Mouse (Mus musculus): Measurements from ENCODE around the gene Mast4.
A peak's percentile ranks its signal among the peaks of the same experiment; 100 is the strongest.

Gene Mast4

GRCm38 (mm10) chr13:103059995-103060652 is 274.2 kb downstream of the Mast4 start:
- DNase-seq (ENCODE audit: low read depth, low spot score), result no peak

GRCm38 (mm10) chr13:103056451-103056850 is 277.8 kb downstream of the Mast4 start:
- no peak for DNase-seq (ENCODE audit: low read depth, low spot score)

DNA sequence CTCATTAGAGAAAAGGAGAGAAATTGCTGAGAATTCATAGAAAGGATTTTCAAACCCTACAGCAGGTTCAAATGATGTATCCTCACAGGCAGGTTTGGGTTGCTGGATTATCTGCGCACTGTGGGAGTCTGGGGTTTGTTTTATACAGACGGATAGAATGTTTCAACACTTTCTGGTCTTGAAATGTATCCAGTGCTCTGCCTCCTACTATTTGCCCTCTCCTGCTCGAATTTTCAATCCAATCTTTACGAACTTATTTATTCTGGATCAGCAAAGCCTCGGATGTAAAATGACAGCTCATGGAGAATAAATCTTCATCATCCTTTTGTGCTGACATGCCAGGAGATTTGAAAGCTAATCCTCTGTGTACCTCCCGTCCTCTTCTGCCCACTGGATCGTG is 281.6 kb downstream of the Mast4 start:
- DNase-seq (ENCODE audit: low read depth, low spot score), result no peak

DNA sequence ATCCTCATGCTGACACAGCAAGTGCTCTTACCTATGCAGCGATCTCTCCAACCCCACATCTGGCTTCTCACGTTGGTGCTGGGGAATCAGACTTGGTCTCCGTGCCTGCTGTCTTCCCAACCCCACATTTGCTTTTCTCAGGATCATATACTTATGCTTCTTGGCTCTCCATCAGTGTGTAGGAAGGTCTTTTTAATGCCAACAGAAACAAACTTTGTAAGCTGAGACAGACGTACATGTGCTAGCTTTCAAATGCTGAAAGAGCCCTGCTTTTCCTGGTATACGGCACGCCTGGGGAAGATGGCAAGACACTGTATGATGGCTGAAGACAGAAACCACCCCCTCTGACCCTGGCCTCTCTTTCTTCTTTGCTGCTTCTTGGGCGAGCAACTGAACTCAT is 285.3 kb downstream of the Mast4 start:
- DNase-seq (ENCODE audit: low read depth, low spot score), result no peak

GRCm38 (mm10) chr13:103043692-103044091 is 290.6 kb downstream of the Mast4 start:
- DNase-seq (ENCODE audit: low read depth, low spot score), result no peak

- no peak for DNase-seq (ENCODE audit: low read depth, low spot score)
Measured at GRCm38 (mm10) chr13:103043011-103043410, 291.3 kb downstream of the Mast4 start.

GRCm38 (mm10) chr13:103037466-103037865 is 296.8 kb downstream of the Mast4 start:
- no peak for DNase-seq (ENCODE audit: low read depth, low spot score)

DNA sequence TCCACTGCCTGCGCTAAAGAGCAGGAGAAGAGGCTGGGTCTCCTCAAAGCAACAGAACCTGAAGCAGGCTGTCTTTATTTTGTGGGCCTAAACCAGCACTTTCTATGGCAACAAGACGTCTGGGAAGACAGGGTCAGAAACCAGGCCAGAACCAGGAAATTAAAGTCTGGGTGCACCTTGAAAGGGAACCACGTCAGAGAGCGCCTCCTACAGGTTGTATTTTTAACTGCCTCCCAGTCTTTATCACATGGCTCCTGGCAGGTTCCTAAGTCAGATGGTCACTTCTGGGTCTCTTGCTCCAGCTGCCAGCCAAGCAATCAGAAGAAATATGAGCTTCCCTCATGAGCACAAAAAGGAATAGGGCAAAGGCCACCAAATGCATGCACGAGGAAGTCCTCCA is 304.9 kb downstream of the Mast4 start:
- DNase-seq (ENCODE audit: low read depth, low spot score), result peak; percentile 15

DNA sequence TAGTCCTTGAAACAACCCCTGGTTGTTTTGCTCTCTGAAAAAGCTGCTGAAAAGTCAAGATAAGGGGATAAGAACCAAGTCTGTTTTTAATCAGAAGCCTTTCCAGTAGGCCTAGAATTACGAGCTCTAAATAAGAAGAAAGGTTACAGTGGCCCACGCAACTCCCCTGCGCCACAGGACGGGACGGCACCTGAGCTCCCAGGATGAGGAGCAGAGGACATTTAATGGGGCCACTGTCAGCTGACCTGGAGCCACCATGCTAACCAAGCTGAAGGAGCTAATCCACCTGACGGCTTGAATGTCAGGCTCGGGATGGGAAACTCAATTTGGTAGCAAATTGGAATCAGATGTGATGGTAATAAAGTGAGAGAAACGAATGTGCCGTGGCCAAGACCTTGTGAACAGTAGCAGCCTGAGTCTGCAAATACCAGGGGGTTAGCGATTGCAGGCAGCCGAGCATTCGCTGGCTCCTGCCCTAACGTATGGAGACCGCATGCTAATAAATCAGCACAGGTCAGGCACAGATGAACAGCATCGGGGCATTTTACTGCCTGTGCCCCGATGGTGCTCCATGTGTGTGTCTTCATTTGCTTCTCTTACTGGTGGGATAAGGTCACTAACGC is 306.7 kb downstream of the Mast4 start:
- DNase-seq (ENCODE audit: low read depth, low spot score), result no peak

GRCm38 (mm10) chr13:103025461-103025860 is 308.8 kb downstream of the Mast4 start:
- no peak for DNase-seq (ENCODE audit: low read depth, low spot score)

- DNase-seq (ENCODE audit: low read depth, low spot score), result no peak
Measured at GRCm38 (mm10) chr13:103018481-103018880, 315.8 kb downstream of the Mast4 start.

DNA sequence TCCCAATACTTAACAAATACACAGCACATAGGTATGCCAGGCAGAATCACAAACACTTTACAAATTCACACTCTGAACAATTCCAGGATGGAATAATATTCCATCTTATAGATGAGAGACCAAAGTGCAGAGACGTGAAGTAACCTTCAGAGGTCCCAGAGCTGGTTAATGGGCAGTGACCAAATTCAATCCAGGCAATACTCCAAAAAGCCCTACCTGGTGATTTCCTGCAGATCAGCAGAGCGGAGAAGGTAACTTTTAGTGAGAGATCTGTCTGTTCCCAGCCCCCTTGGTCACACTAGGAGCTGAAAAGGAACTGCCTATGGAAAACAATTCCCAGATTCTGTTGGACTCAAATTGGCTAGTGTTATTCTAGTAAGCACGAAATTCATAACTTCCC is 316.6 kb downstream of the Mast4 start:
- DNase-seq (ENCODE audit: low read depth, low spot score), result no peak

DNA sequence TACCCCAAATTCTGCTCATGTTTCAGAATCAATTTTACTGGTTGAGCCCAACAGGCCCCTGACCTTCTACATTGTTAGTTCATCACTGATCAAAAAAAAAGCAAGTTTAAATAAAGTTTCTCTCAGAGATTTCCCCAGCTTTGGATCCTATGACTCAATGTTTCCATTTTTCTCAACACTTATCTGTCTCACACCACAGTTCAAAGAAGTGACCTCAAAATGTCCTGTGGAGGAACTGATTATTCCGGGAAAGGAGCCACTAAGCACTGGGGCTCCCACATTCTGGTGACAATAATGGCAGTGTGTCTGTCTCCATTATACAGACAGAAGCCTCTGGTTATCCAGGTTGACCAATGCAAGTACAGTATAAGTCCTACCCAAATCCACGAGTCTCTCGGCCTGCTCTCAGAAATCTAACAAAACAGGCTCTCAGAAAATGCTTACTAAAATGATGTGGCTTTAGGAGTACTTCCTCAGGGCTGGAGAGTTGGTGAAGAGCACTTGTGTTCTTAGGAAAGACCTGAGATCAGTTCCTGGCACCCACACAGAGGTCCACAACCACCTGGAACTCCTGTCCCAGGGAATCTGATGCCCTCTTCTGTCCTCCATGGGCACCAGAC is 319.1 kb downstream of the Mast4 start:
- DNase-seq (ENCODE audit: low read depth, low spot score), result no peak

- no peak for DNase-seq (ENCODE audit: low read depth, low spot score)
Measured at GRCm38 (mm10) chr13:103014631-103015030, 319.7 kb downstream of the Mast4 start.

- DNase-seq (ENCODE audit: low read depth, low spot score), result no peak
Measured at GRCm38 (mm10) chr13:103014222-103014621, 320.1 kb downstream of the Mast4 start.

GRCm38 (mm10) chr13:103005227-103005626 is 329.1 kb downstream of the Mast4 start:
- no peak for DNase-seq (ENCODE audit: low read depth, low spot score)

DNA sequence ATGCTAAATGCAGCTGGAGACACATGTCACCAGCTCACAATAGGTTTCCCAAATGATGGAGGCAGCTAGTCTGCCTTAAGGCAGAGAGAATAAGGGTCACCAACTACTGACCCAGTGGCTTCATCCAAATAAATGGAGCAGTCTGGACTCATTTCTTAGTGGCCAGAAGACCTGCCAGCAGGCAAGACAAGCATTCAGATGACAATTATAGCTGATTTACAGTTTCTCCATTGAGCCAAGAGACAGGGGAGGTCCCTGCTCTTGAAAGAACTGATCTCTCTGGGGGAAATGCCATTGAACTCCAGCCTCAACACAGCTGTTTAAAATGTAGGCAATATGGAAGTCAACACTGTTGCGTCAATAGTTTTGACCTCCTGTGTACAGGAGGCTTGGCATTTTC is 332.5 kb downstream of the Mast4 start:
- DNase-seq (ENCODE audit: low read depth, low spot score), result no peak

GRCm38 (mm10) chr13:103000891-103001290 is 333.4 kb downstream of the Mast4 start:
- DNase-seq (ENCODE audit: low read depth, low spot score), result peak; percentile 14

GRCm38 (mm10) chr13:102994098-102994497 is 340.2 kb downstream of the Mast4 start:
- no peak for DNase-seq (ENCODE audit: low read depth, low spot score)

DNA sequence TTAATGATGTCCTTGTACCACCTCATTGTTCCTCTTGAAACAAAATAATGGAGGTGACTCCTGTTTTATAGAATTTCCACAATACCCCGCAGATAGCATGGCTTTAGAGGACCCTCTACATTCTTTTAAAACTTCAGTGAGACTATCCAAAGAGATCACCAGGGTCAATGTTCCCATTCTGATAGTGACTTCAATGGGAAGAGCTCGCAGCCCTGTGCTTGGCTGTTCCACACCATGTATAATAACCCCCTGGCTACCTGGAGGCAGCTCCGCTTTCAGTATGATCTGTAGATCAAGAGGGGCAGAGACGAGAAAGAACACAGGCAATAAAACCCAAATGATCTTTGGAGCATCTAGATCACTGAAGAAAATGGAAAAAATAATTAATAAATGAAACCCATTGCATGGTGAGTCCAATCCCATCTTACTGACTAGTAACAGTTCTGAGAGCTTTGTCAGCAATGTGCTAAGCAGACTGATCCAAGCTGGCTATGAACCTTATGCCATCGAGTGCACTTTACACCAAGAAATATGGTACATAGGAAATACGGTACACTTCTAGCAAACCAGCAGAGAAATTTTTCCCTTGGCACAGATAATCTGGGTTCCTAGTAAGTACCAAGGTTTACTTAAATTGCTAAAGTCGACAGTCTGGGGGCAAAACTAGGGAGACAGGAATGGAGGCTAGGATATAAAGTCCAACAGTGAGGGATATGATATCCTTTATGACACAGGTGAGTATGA is 341.4 kb downstream of the Mast4 start:
- DNase-seq (ENCODE audit: low read depth, low spot score), result no peak

DNA sequence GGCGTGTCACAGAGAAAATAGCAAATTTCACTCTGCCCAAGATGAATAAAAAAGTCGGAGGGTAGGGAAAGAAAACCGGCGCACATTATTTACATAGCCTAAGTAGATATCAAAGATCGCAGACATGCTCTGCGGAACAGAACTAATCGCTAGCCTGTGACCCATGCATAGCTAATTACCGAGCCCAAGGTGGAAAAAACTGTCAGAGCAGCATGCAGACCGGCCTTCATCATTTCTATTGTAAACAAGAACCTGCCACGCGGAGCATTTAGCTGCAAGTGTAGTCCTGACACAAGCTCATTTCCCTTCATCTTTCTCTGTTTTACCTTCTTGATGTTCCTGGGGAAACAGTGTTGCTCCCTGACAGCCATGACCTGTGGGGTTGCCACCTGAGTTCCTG is 342.4 kb downstream of the Mast4 start:
- no peak for DNase-seq (ENCODE audit: low read depth, low spot score)

DNA sequence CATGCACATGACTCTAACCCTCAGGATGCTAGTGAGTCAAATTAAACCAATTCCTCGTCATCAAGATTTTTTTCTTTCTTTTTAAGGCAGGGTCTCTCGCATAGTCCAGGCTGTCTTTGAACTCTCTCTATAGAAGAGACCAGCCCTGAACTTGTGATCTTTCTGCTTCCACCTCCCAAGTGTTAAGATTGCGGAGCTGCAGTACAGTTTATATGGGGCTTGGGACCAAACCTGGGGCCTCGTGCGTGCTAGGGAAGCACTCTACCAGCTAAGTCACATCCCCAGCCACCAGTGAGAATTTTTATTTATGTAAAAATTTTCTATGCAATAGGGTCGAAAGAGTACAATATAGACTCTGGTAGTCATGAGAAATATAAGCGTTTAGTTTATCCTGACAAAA is 343.1 kb downstream of the Mast4 start:
- no peak for DNase-seq (ENCODE audit: low read depth, low spot score)
